Mouse (Mus musculus): ENCODE measurements around the gene Meox1. TPM values are rescaled to one million over a fixed set of nuclear protein-coding genes. Genes with fewer than 3 reads are reported as not detected.

The Meox1 gene
- not detected in 3 replicates for total RNA-seq (2017)

- no peak for ATAC-seq (replicated peaks; ENCODE audit: insufficient number of reproducible peaks, low FRiP score, low TSS enrichment, poor library complexity, severe bottlenecking)
Measured at GRCm38 (mm10) chr11:101894204-101894603, at the start of gene Meox1. Meox1 (minus strand) TSS chr11:101894374.

- ATAC-seq (replicated peaks; ENCODE audit: insufficient number of reproducible peaks, low FRiP score, low TSS enrichment, poor library complexity, severe bottlenecking), result no peak
Measured at GRCm38 (mm10) chr11:101943055-101943454, 48.9 kb upstream of the Meox1 start.

GRCm38 (mm10) chr11:101937108-101937507, 42.9 kb upstream of the Meox1 start:
- ATAC-seq (replicated peaks; ENCODE audit: insufficient number of reproducible peaks, low FRiP score, low TSS enrichment, poor library complexity, severe bottlenecking), result no peak

- no peak for ATAC-seq (replicated peaks; ENCODE audit: insufficient number of reproducible peaks, low FRiP score, low TSS enrichment, poor library complexity, severe bottlenecking)
Measured at GRCm38 (mm10) chr11:101936421-101936820, 42.2 kb upstream of the Meox1 start.

- no peak for ATAC-seq (replicated peaks; ENCODE audit: insufficient number of reproducible peaks, low FRiP score, low TSS enrichment, poor library complexity, severe bottlenecking)
Measured at GRCm38 (mm10) chr11:101935743-101936142, 41.6 kb upstream of the Meox1 start.

GRCm38 (mm10) chr11:101931978-101932377, 37.8 kb upstream of the Meox1 start:
- no peak for ATAC-seq (replicated peaks; ENCODE audit: insufficient number of reproducible peaks, low FRiP score, low TSS enrichment, poor library complexity, severe bottlenecking)

GRCm38 (mm10) chr11:101928030-101928762, 34.0 kb upstream of the Meox1 start:
- ATAC-seq (replicated peaks; ENCODE audit: insufficient number of reproducible peaks, low FRiP score, low TSS enrichment, poor library complexity, severe bottlenecking), result no peak

GRCm38 (mm10) chr11:101926951-101927589, 32.9 kb upstream of the Meox1 start:
- no peak for ATAC-seq (replicated peaks; ENCODE audit: insufficient number of reproducible peaks, low FRiP score, low TSS enrichment, poor library complexity, severe bottlenecking)

GRCm38 (mm10) chr11:101925636-101926035, 31.5 kb upstream of the Meox1 start:
- no peak for ATAC-seq (replicated peaks; ENCODE audit: insufficient number of reproducible peaks, low FRiP score, low TSS enrichment, poor library complexity, severe bottlenecking)

GRCm38 (mm10) chr11:101924441-101924976, 30.3 kb upstream of the Meox1 start:
- no peak for ATAC-seq (replicated peaks; ENCODE audit: insufficient number of reproducible peaks, low FRiP score, low TSS enrichment, poor library complexity, severe bottlenecking)

- no peak for ATAC-seq (replicated peaks; ENCODE audit: insufficient number of reproducible peaks, low FRiP score, low TSS enrichment, poor library complexity, severe bottlenecking)
Measured at GRCm38 (mm10) chr11:101923988-101924387, 29.8 kb upstream of the Meox1 start.

- ATAC-seq (replicated peaks; ENCODE audit: insufficient number of reproducible peaks, low FRiP score, low TSS enrichment, poor library complexity, severe bottlenecking), result no peak
Measured at GRCm38 (mm10) chr11:101921361-101921952, 27.3 kb upstream of the Meox1 start.

- peak; percentile 83 for ATAC-seq (replicated peaks; ENCODE audit: insufficient number of reproducible peaks, low FRiP score, low TSS enrichment, poor library complexity, severe bottlenecking)
Measured at GRCm38 (mm10) chr11:101919660-101920059, 25.5 kb upstream of the Meox1 start.

GRCm38 (mm10) chr11:101918609-101919008, 24.4 kb upstream of the Meox1 start:
- ATAC-seq (replicated peaks; ENCODE audit: insufficient number of reproducible peaks, low FRiP score, low TSS enrichment, poor library complexity, severe bottlenecking), result no peak

GRCm38 (mm10) chr11:101916772-101917171, 22.6 kb upstream of the Meox1 start:
- ATAC-seq (replicated peaks; ENCODE audit: insufficient number of reproducible peaks, low FRiP score, low TSS enrichment, poor library complexity, severe bottlenecking), result no peak

- ATAC-seq (replicated peaks; ENCODE audit: insufficient number of reproducible peaks, low FRiP score, low TSS enrichment, poor library complexity, severe bottlenecking), result no peak
Measured at GRCm38 (mm10) chr11:101913591-101913990, 19.4 kb upstream of the Meox1 start.

GRCm38 (mm10) chr11:101911855-101912579, 17.8 kb upstream of the Meox1 start:
- no peak for ATAC-seq (replicated peaks; ENCODE audit: insufficient number of reproducible peaks, low FRiP score, low TSS enrichment, poor library complexity, severe bottlenecking)

- ATAC-seq (replicated peaks; ENCODE audit: insufficient number of reproducible peaks, low FRiP score, low TSS enrichment, poor library complexity, severe bottlenecking), result peak; percentile 65; the same call in 1 of the 2 replicates
Measured at GRCm38 (mm10) chr11:101910230-101910946, 16.2 kb upstream of the Meox1 start.

Measured in monocyte, adult 5-6 weeks (primary cell).